Mouse (Mus musculus): ENCODE data around the gene Mgat1.

The Mgat1 gene

DNA sequence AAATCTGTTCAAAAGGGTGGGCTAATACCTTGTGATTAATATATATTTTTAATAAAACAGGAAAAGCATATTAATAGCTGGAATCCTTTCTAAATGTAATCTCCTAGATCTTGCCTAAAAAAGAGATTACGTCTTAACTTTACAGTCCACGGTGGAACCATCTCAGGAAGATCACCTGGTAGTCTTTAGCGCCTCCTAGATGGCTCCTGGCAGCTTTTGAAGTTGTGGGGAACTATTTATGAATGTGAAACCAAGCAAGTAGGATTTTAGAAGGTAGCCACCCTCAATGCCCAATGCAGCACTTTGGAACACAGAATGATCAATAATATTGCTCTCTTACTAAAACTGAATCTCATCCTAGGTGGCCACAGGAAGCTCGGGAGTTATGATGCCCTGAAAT, 3.1 kb upstream of the Mgat1 start:
- DNase-seq (ENCODE audit: extremely low spot score, low spot score), result no peak

GRCm38 (mm10) chr11:49241471-49241870, 2.5 kb upstream of the Mgat1 start:
- DNase-seq (ENCODE audit: extremely low spot score, low spot score), result no peak

GRCm38 (mm10) chr11:49242944-49243626, 906 bp upstream of the Mgat1 start:
- DNase-seq (ENCODE audit: extremely low spot score, low spot score), result no peak

DNA sequence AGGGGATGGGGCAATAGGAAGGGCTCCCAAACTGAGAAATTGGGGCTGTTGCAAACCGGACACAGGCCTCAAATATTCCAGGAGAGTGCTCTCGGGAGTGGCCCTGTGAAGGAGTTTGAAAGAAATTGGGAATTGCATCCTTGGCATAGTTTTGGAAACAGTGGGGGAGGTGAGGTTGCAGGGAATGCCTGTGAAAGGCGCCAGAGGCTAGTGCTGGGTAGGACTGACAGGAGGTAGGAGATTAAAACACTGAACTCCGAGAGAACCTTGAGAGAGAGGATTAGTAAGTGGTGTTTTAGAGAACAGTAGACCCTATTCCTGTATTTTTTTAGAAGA, 572 bp downstream of the Mgat1 start:
- no peak for DNase-seq (ENCODE audit: extremely low spot score, low spot score)

GRCm38 (mm10) chr11:49245176-49245575, 1.2 kb downstream of the Mgat1 start:
- no peak for DNase-seq (ENCODE audit: extremely low spot score, low spot score)

DNA sequence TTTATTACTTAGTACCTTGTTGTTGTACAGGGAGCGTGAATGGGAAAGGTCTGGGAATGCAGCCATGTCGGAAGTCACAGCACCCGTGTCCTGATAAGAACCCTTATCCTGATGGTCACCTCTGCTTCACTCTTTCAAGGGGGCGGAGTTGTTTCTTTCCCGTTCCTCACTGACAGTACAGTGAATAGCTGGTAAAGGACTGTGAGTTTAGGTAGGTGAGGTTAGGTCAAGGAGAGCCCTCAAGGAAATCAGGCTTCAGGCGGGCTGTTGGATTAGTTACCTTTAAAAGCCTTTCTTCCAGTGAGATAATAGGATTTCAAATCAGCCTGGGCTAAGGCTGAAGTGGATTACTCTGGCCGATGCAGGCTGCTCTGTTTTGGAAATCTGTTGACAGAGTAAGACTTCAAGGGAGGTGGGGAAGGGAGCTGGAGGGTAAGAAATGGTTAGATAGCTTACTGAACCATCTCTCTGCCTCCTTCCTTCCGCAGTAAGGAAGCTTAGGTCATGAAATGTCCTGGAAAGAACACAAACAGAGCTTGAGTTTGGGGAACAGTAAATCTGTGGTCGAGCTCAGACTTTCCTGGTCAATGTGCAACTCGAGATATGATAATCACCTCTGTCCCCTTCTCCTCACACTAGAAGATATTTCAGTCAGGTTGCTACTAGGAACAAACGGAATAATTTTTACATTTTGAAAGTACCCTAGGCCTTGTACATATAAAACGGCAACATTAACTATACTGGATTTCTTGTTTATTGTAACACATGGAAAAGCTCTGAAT, 1.8 kb downstream of the Mgat1 start:
- DNase-seq (ENCODE audit: extremely low spot score, low spot score), result no peak

- DNase-seq (ENCODE audit: extremely low spot score, low spot score), result no peak
These were observed 2.5 kb downstream of the Mgat1 start for GRCm38 (mm10) chr11:49246523-49246922.

DNA sequence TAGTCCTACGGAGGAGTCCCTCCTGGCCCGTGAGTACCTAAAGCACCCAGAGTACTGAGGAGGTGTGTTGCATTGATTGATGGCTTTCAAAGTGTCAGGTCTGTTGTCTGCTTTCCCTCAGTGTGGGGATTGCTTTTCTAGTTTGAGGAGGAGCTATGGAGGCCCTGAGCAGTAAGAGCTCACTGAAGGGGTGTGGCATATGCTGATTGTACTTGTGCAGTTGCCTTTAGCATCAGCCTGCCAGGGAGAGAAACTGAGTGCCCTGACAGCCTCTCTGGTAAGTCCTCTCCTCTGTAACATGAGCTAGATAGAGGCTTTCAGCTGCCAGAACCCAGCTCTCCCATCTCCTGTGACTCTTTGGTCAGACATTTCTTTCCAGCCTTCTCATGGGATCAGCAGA, 3.3 kb downstream of the Mgat1 start:
- DNase-seq (ENCODE audit: extremely low spot score, low spot score), result no peak

DNA sequence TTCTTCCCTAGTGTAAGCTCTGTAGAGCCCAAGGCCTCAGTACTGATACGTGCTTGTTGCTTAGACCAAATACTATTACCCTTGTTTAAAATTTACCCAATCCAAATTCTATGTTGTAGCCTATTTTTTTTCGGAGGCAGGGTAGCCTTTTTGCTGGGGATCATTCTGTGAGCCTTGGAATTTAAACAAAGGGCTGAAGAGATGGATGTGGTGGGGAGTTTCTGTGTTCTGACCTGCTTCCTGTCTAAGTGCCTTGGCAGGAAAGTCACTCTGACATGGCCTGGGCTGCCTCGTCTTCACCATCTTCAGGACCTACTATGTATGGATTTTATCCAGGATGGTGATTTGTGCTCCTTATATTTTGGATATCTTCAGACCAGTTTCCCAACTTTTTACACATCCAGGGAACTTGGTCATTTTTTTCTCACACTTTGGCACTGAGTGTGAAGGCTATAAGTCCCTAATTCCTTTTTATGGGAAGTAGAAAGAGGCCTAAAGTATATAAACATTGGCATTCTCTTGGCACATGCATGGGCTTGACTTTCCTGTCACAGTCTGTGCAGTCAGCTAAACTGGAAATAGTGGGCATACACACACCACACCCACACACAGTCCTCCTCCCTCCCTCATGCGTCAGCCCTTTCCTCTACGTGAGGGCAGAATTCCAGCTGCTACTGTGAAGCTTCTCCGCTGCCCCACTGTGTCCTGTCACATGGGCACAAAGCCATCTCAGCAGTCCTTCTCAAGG, 4.4 kb downstream of the Mgat1 start:
- no peak for DNase-seq (ENCODE audit: extremely low spot score, low spot score)

DNA sequence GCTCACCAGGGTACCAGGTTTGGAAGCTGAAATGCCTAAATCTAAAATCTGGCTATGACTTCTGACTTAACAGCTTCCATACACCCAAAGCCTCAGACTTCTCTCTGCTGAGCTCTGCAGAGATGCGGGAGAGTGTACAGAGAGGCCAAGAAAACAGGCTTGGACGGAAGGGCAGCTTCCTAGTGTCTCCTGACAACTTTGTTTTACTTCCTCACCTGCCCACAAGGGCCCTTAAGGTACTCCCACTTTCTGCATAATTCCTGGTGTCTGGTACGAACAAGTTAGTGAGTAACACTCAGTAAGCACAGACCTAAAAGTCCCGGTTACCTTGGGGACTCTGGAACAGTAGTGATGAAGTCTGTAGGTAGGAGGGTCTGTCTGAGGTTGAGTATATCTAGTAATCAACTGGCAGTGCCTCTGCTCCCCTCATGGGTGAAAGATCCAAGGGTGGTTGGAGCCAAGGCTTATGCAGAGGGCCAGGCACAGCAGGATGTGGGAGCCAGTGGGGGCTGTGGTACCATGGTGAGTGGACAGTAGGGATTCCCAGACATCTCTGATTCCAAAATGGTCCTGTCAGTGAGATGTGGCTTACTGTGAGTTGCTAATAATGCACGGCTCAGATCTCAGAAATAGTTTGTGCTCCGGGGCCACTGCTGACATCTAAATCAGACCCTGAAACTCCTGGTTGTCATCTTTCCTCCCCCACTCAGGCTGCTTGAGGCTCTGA, 5.1 kb downstream of the Mgat1 start:
- no peak for DNase-seq (ENCODE audit: extremely low spot score, low spot score)

DNA sequence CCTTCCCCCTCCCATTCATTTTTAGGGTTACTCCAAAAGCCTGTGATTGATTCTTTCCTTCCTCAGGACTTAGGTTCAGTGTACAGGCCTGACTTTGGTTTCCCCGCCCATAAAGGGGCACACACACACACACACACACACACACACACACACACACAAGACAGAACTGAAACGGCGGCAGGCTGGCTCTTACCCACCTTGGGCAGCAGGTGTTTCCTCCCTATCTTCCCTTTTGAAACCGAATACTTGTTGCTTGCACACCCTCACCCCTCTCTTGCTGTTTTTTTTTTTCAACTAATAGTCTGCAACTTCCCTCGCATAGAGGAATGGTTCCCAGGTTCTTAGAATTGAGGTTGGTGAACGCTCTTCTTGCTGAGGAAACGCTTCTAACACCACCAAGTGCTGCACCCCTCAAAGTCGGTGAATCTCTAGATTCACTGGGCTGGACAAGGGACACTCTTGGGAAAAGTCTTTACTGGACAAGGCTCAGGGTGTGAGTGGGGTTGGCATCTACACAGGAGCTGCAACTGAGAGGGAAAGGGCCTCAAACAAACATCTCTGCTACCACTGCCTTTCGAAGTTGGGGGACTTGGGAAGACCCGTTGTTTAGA, 5.9 kb downstream of the Mgat1 start:
- no peak for DNase-seq (ENCODE audit: extremely low spot score, low spot score)

GRCm38 (mm10) chr11:49250422-49251379, 6.7 kb downstream of the Mgat1 start:
- peak; percentile 89 for DNase-seq (ENCODE audit: extremely low spot score, low spot score)

DNA sequence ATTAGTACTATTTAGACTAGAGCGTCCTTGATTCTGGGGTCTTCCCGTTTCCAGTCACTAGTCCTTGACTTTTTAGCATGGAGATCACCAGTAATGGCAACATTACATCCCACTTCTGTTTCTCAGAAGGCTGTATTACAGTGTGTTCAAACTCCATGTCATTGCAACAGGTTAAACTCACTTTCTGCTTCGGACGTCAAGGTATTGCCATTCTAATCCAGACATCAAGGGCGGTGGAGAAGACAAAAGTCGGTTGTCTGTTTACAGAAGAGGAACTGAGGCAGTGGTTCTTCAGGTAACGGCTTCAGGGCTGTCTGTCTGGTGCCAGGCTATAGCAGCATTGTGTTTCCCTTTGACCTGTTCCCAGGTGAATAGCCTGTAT, 7.4 kb downstream of the Mgat1 start:
- DNase-seq (ENCODE audit: extremely low spot score, low spot score), result no peak

GRCm38 (mm10) chr11:49252048-49252447, 8.1 kb downstream of the Mgat1 start:
- DNase-seq (ENCODE audit: extremely low spot score, low spot score), result no peak

DNA sequence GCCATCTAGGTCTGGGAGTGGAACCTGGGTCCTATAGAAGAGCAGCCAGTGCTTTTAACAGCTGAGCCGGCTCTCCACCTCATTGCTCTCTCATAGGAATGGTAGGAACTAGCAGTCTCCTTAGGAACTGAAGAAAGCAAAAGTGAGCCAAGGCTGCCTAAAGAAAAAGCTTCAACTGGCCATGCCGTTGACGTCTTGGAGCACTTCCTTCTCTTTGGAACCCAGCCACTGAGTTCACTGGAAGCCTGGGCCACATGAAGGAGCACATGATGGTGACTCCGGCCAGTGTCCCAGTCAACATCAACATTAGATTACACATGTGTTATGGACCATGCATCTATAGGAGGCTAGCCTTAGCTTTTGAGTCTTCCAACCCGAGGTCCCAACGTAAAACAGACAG, 9.0 kb downstream of the Mgat1 start:
- DNase-seq (ENCODE audit: extremely low spot score, low spot score), result no peak

DNA sequence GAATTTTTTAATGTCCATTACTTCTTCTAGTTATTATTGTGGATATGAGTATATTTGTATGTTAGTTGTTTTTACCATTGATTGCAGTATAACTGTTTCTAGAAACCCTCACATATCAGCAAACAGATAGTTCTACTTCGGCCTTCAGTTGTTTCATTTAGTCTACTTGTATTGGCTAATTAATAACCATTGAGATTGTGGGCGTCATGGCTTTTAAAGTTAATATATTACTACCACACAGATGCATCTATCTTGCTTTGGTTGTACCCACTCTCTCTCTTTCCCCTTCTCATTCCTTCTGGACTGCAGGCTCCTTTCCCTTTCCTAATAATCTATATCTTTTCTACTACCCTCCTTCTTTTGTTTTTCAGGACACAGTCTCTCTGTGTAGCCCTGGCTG, 15.3 kb downstream of the Mgat1 start:
- DNase-seq (ENCODE audit: extremely low spot score, low spot score), result no peak

GRCm38 (mm10) chr11:49259829-49260228, 15.8 kb downstream of the Mgat1 start:
- DNase-seq (ENCODE audit: extremely low spot score, low spot score), result no peak

GRCm38 (mm10) chr11:49260598-49261312, 16.8 kb downstream of the Mgat1 start:
- no peak for DNase-seq (ENCODE audit: extremely low spot score, low spot score)

- DNase-seq (ENCODE audit: extremely low spot score, low spot score), result no peak
These were observed 17.4 kb downstream of the Mgat1 start for GRCm38 (mm10) chr11:49261313-49261855.

All from neural tube, embryonic 10.5 days (tissue).